Mouse (Mus musculus) neural tube, embryonic 14.5 days (tissue): ENCODE results near the gene Ms4a8a. TPM values are rescaled to one million over a fixed set of nuclear protein-coding genes. Genes with fewer than 3 reads are reported as not detected.

ENCODE experiments used
- ATAC-seq: fragments of 200-750 bp; cut with Nextera tagmentation; 2 replicates; pipeline ENCODE4 v1.8.0; 2017; ENCODE audit warnings: low read depth, mild to moderate bottlenecking, moderate TSS enrichment, moderate library complexity
- H3K27ac ChIP-seq: fragments of 300-500 bp; sonication (generic); 2 replicates; pipeline ENCODE4 v1.5.1; 2014; ENCODE audit warnings: low read depth, mild to moderate bottlenecking, control low read depth, low read length, moderate library complexity, mixed read lengths
- H3K27me3 ChIP-seq: fragments of 300-500 bp; sonication (generic); 2 replicates; pipeline ENCODE4 v1.6.1; 2014; ENCODE audit warnings: low read length; ENCODE audit not compliant: control insufficient read depth, insufficient read depth
- H3K36me3 ChIP-seq: fragments of 300-500 bp; sonication (generic); 2 replicates; pipeline ENCODE4 v1.6.1; 2014; ENCODE audit warnings: low read length, mixed read lengths; ENCODE audit not compliant: control insufficient read depth, insufficient read depth
- H3K4me1 ChIP-seq: fragments of 300-500 bp; sonication (generic); 2 replicates; pipeline ENCODE4 v1.6.1; 2014; ENCODE audit warnings: low read length; ENCODE audit not compliant: control insufficient read depth, insufficient read depth
- H3K4me2 ChIP-seq: fragments of 300-500 bp; sonication (generic); 2 replicates; pipeline ENCODE4 v1.6.1; 2014; ENCODE audit warnings: mild to moderate bottlenecking, low read depth, low read length, control low read depth
- H3K4me3 ChIP-seq: fragments of 300-500 bp; sonication (generic); 2 replicates; pipeline ENCODE4 v1.5.1; 2014; ENCODE audit warnings: low read depth, low read length, control low read depth, mixed read lengths
- H3K9ac ChIP-seq: fragments of 300-500 bp; sonication (generic); replicated peaks from 2 replicates; pipeline ENCODE4 v1.6.1; 2014; ENCODE audit warnings: low read depth, mild to moderate bottlenecking, control low read depth, low read length, mixed read lengths
- H3K9me3 ChIP-seq: fragments of 300-500 bp; sonication (generic); 2 replicates; pipeline ENCODE4 v1.6.1; 2016; ENCODE audit warnings: low read length; ENCODE audit not compliant: control insufficient read depth
- whole genome bisulfite sequencing: fragments of 180-500 bp; shearing (Covaris S2); extraction: QIAGEN DNeasy Blood & Tissue Kit; methylation state at CpG from one replicate; pipeline ENCODE4 v1.1.7; 2014; 5-methylcytosine and 5-hydroxymethylcytosine counted together
- polyA plus RNA-seq: library from polyadenylated mRNA; unstranded; fragments of >200 nt; fragmentation: Nextera tagmentation; extraction: Ambion mirVana; gene quantifications from 2 replicates; pipeline ENCODE4 v1.2.1, GENCODE M21; 2014

Gene Ms4a8a
- polyA plus RNA-seq, 1 experiment from 2014 or later: not detected

- Histone ChIP-seq H3K27ac (no peak overlapping the region), H3K4me1 (no peaks in the 10 kb centered on the region), H3K36me3 (no peaks in the 10 kb centered on the region), H3K9me3 (no peaks in the 10 kb centered on the region), H3K4me3 (no peak overlapping the region), H3K4me2 (no peak overlapping the region), H3K27me3 (no peaks in the 10 kb centered on the region), H3K9ac (no peak overlapping the region)
- WGBS: 82% methylated on average over 6 of the region's 6 CpGs
- no peak for ATAC-seq
These were observed 32.9 kb downstream of the Ms4a8a start for GRCm38 (mm10) chr19:11048009-11048408.

GRCm38 (mm10) chr19:11044996-11045711 is 35.7 kb downstream of the Ms4a8a start:
- H3K4me3 ChIP-seq: peak overlapping the region; percentile 32
- no peaks in the 10 kb centered on the region for H3K36me3 ChIP-seq
- H3K9ac ChIP-seq: peak overlapping the region; percentile 39; the same call in 1 of the 2 replicates
- no peak overlapping the region for H3K27ac ChIP-seq
- ATAC-seq: peak; percentile 99
- H3K27me3 ChIP-seq: no peaks in the 10 kb centered on the region
- H3K9me3 ChIP-seq: no peaks in the 10 kb centered on the region
- 6% methylated on average over 40 of the region's 40 CpGs for WGBS
- H3K4me2 ChIP-seq: peak overlapping the region; percentile 56
- H3K4me1 ChIP-seq: no peaks in the 10 kb centered on the region

GRCm38 (mm10) chr19:11044671-11044995 is 36.3 kb downstream of the Ms4a8a start:
- 23% methylated on average over 5 of the region's 5 CpGs for WGBS

GRCm38 (mm10) chr19:11037570-11037969 is 43.3 kb downstream of the Ms4a8a start:
- Histone ChIP-seq H3K9me3 (no peaks in the 10 kb centered on the region), H3K4me3 (no peak overlapping the region), H3K27ac (no peak overlapping the region), H3K36me3 (no peaks in the 10 kb centered on the region), H3K4me1 (no peaks in the 10 kb centered on the region), H3K4me2 (no peak overlapping the region), H3K9ac (no peak overlapping the region), H3K27me3 (no peaks in the 10 kb centered on the region)
- ATAC-seq: no peak

More at GRCm38 (mm10) chr19:11044671-11044995, 36.3 kb downstream of the Ms4a8a start:
- H3K27me3 ChIP-seq: no peaks in the 10 kb centered on the region
- H3K27ac ChIP-seq: no peak overlapping the region
- no peaks in the 10 kb centered on the region for H3K36me3 ChIP-seq
- no peaks in the 10 kb centered on the region for H3K4me1 ChIP-seq
- peak overlapping the region; percentile 32 for H3K4me3 ChIP-seq
- H3K4me2 ChIP-seq: peak overlapping the region; percentile 56
- peak overlapping the region; percentile 39; the same call in 1 of the 2 replicates for H3K9ac ChIP-seq
- H3K9me3 ChIP-seq: no peaks in the 10 kb centered on the region
- peak; percentile 82 for ATAC-seq

GRCm38 (mm10) chr19:11022382-11022781 is 58.5 kb downstream of the Ms4a8a start:
- no peak overlapping the region for H3K27ac ChIP-seq
- H3K36me3 ChIP-seq: no peaks in the 10 kb centered on the region
- H3K27me3 ChIP-seq: no peaks in the 10 kb centered on the region
- no peak overlapping the region for H3K9ac ChIP-seq
- no peak for ATAC-seq
- no peak overlapping the region for H3K4me2 ChIP-seq
- H3K9me3 ChIP-seq: no peaks in the 10 kb centered on the region
- H3K4me1 ChIP-seq: no peaks in the 10 kb centered on the region
- H3K4me3 ChIP-seq: no peak overlapping the region

GRCm38 (mm10) chr19:11017891-11018290 is 63.0 kb downstream of the Ms4a8a start, which contains the start of gene Ms4a18:
Gene Ms4a18, minus strand, starts transcription at chr19:11018031.
- H3K27ac ChIP-seq: no peak within 1 kb of the TSS
- no peaks in the 10 kb centered on the region for H3K4me1 ChIP-seq
- H3K4me3 ChIP-seq: no peak within 1 kb of the TSS
- 87% methylated on average over 3 of the region's 3 CpGs for WGBS
- no peak for ATAC-seq
- H3K9ac ChIP-seq: no peak within 1 kb of the TSS
- no peaks in the 10 kb centered on the region for H3K27me3 ChIP-seq
- no peaks in the 10 kb centered on the region for H3K9me3 ChIP-seq
- H3K36me3 ChIP-seq: no peaks in the 10 kb centered on the region
- no peak within 1 kb of the TSS for H3K4me2 ChIP-seq

Other genes with a start within 250 kb of the Ms4a8a start
- 0.36 and 0.52 TPM in 2 replicates for gene Slc15a3, start 241.4 kb downstream of the Ms4a8a start, polyA plus RNA-seq
- 132 and 146 TPM in 2 replicates for gene Tmem132a, start 211.2 kb downstream of the Ms4a8a start, polyA plus RNA-seq
- 36.3 and 39.1 TPM in 2 replicates for gene Tmem109, start 199.1 kb downstream of the Ms4a8a start, polyA plus RNA-seq
- 37.6 and 48.8 TPM in 2 replicates for gene Prpf19, start 185.9 kb downstream of the Ms4a8a start, polyA plus RNA-seq
- not detected in 2 replicates for gene Zp1, start 160.5 kb downstream of the Ms4a8a start, polyA plus RNA-seq
- gene Ptgdr2, start 143.9 kb downstream of the Ms4a8a start, polyA plus RNA-seq: 0.10 and 0.11 TPM in 2 replicates
- 9.8 and 11.6 TPM in 2 replicates for gene Ccdc86, start 131.8 kb downstream of the Ms4a8a start, polyA plus RNA-seq
- gene Ms4a10, start 106.4 kb downstream of the Ms4a8a start, polyA plus RNA-seq: not detected in 2 replicates
- not detected in 2 replicates for gene Ms4a15, start 87.9 kb downstream of the Ms4a8a start, polyA plus RNA-seq
- not detected in 2 replicates for gene Ms4a18, start 63.1 kb downstream of the Ms4a8a start, polyA plus RNA-seq
- gene 1700017D01Rik, start 49.8 kb upstream of the Ms4a8a start, polyA plus RNA-seq: not detected in 2 replicates
- not detected in 2 replicates for gene 1700025F22Rik, start 84.2 kb upstream of the Ms4a8a start, polyA plus RNA-seq
- not detected in 2 replicates for gene Ms4a13, start 115.6 kb upstream of the Ms4a8a start, polyA plus RNA-seq
- gene Ms4a12, start 151.3 kb upstream of the Ms4a8a start, polyA plus RNA-seq: not detected in 2 replicates
- gene Ms4a1, start 185.1 kb upstream of the Ms4a8a start, polyA plus RNA-seq: not detected in 2 replicates
- gene Ms4a5, start 202.8 kb upstream of the Ms4a8a start, polyA plus RNA-seq: not detected in 2 replicates
- gene Ms4a14, start 233.4 kb upstream of the Ms4a8a start, polyA plus RNA-seq: 0.06 TPM in 1 of 2 replicates, not detected in the other